Mouse (Mus musculus) forebrain, embryonic 12.5 days (tissue): ENCODE results near the gene Ppcdc. TPM values are rescaled to one million over a fixed set of nuclear protein-coding genes. Genes with fewer than 3 reads are reported as not detected.

Experiments used
- ATAC-seq: fragments of 200-750 bp; cut with Nextera tagmentation; 2 replicates; pipeline ENCODE4 v1.8.0; 2017; ENCODE audit warnings: moderate TSS enrichment; ENCODE audit not compliant: low FRiP score
- H3K27ac ChIP-seq: fragments of 300-500 bp; sonication (generic); 2 replicates; pipeline ENCODE4 v1.5.1; 2016; ENCODE audit warnings: mild to moderate bottlenecking
- H3K27me3 ChIP-seq: fragments of 300-500 bp; sonication (generic); 2 replicates; pipeline ENCODE4 v1.6.1; 2016; ENCODE audit warnings: mild to moderate bottlenecking
- H3K36me3 ChIP-seq: fragments of 300-500 bp; sonication (generic); replicated peaks from 2 replicates; pipeline ENCODE4 v1.6.1; 2016; ENCODE audit warnings: mild to moderate bottlenecking
- H3K4me1 ChIP-seq: fragments of 300-500 bp; sonication (generic); 2 replicates; pipeline ENCODE4 v1.6.1; 2016
- H3K4me2 ChIP-seq: fragments of 300-500 bp; sonication (generic); 2 replicates; pipeline ENCODE4 v1.6.1; 2016; ENCODE audit warnings: mild to moderate bottlenecking, moderate library complexity
- H3K4me3 ChIP-seq: fragments of 300-500 bp; sonication (generic); replicated peaks from 2 replicates; pipeline ENCODE4 v1.5.1; 2016; ENCODE audit warnings: mild to moderate bottlenecking
- H3K9ac ChIP-seq: fragments of 300-500 bp; sonication (generic); 2 replicates; pipeline ENCODE4 v1.6.1; 2016; ENCODE audit warnings: mild to moderate bottlenecking
- H3K9me3 ChIP-seq: fragments of 300-500 bp; sonication (generic); 2 replicates; pipeline ENCODE4 v1.6.1; 2016
- WGBS: fragments of 180-500 bp; shearing (Covaris S2); methylation state at CpG from one replicate; pipeline ENCODE4 v1.1.7; 2016; 5-methylcytosine and 5-hydroxymethylcytosine counted together
- polyA plus RNA-seq: library from polyadenylated mRNA; unstranded; fragments of >200 nt; fragmentation: Nextera tagmentation; extraction: Ambion mirVana; gene quantifications from 2 replicates; pipeline ENCODE4 v1.2.1, GENCODE M21; 2016

Ppcdc gene
- 24.4 and 24.7 TPM in 2 replicates for polyA plus RNA-seq

DNA sequence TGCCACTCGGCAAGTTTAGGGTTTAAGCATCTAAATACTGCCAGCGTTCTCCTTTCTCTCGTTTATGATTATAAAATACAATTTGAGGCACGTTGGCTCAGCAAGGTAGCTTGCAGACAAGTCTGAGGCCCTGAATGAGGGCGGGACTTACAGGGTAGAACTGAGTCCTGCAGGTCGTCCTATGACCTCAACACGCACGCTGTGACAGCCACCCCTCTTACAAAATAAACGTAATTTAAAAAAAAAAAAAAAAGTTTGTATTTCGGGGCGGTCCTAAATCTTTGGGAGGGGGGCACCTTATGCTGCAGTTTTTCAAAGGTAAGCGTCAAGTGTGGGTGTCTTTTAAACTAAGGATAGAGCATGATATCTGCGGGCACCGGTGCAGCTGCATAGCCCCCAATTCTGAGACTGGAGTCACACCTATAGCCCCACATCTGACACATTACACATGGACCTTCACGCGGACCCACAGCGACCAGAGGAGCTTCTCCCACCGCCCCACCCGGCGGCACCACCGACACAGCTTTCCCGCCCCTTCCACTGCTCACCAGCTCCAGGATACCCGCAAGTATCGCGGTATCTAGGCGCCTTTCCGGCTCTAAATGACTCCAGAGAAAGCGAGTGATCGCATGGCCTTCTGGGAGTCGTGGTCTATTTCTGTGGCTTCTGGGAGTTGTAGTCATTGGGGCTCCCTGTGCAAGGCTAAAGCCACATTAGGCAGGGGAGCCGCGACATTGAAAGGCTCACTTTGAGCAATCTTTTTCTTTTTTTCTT, at the start of gene Ppcdc:
Gene Ppcdc (minus strand): TSS at position 603 of the 774 bp plus-strand sequence.
- H3K4me3 ChIP-seq, result peak within 1 kb of the TSS; percentile 53
- peak; percentile 96 for ATAC-seq
- no peaks in the 10 kb centered on the region for H3K9me3 ChIP-seq
- H3K36me3 ChIP-seq, result peaks cover 17% of the 10 kb centered on the region
- 3% methylated on average over 32 of the region's 32 CpGs for WGBS
- H3K9ac ChIP-seq, result peak within 1 kb of the TSS; percentile 63
- H3K4me2 ChIP-seq, result peak within 1 kb of the TSS; percentile 65
- peaks cover 5% of the 10 kb centered on the region for H3K4me1 ChIP-seq
- H3K27ac ChIP-seq, result peak within 1 kb of the TSS; percentile 61; the same call in 1 of the 2 replicates
- H3K27me3 ChIP-seq, result no peaks in the 10 kb centered on the region

DNA sequence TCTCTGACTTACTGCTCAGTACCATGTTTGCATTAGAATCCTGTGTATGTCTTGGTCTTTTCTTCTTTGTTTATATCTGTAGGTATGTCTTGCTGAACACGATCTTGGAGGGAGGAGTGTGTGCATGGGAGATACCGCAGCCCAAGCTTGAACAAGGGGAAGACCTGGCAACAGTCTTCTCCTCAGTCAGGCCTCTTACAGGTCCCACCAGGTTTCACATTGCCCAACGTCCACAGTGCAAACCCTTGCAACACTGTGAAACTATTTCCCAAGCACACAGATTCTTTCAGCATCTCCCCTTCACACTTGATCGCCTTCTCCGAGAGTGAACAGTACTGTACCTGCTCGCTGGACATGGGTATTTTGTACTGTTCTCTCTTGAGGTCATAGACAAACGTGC, 47.9 kb upstream of the Ppcdc start:
- Histone ChIP-seq H3K27ac (no peak overlapping the region), H3K4me2 (no peak overlapping the region), H3K9ac (no peak overlapping the region), H3K4me1 (peaks cover 3% of the 10 kb centered on the region; the same call in 1 of the 2 replicates), H3K4me3 (no peak overlapping the region), H3K27me3 (peaks cover 12% of the 10 kb centered on the region), H3K9me3 (no peaks in the 10 kb centered on the region), H3K36me3 (no peaks in the 10 kb centered on the region)
- 76% methylated on average over 7 of the region's 7 CpGs for WGBS
- no peak for ATAC-seq

DNA sequence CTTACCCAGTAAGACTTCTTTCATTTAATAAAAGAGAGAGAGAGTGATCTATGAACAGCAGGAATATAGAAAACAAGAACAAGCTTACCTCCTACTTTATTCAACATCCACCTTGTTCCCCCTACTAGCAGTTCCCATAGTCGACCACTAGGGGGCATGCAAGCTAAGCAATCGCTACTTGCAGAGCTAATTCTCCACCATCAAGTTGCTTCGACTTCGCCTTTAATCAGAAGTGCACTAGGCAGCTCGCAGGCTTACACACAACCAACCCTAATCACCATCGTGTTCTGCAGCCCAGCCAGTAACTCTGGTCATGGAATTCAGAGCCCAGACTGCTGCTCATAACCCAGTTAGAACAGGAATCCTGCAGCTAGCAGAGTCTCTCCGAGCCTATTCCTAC, 45.9 kb upstream of the Ppcdc start:
- no peak for ATAC-seq

DNA sequence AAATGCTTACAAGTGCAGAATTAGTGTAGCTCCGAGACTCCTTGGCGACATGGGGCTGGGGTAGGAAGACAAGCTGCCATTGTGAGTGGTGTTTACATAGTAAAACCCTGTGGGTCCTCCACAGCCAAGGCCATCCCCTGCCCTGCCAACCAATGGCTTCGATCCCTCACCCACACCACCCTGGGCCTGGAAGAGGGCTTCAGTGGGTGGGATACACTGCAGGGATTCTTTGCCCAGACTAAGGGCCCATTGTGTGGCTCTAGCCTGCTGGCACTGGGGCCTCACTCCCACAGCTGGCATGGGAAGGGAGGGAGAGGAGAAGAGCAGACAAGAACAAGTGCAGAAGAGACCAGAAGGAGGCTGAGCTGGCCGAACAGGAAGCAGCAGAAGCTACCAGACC, 29.0 kb upstream of the Ppcdc start:
- 72% methylated on average over 4 of the region's 4 CpGs for WGBS
- Histone ChIP-seq H3K27me3 (no peaks in the 10 kb centered on the region), H3K4me3 (no peak overlapping the region), H3K9ac (no peak overlapping the region), H3K4me1 (peaks cover 28% of the 10 kb centered on the region), H3K36me3 (no peaks in the 10 kb centered on the region), H3K9me3 (no peaks in the 10 kb centered on the region), H3K27ac (no peak overlapping the region), H3K4me2 (0 out of 2 replicates have a peak overlapping the region, but pooled peaks have one; percentile 13)
- ATAC-seq, result no peak

More for the DNA sequence above, 45.9 kb upstream of the Ppcdc start:
- H3K4me1 ChIP-seq, result peaks cover 3% of the 10 kb centered on the region; the same call in 1 of the 2 replicates
- no peaks in the 10 kb centered on the region for H3K9me3 ChIP-seq
- H3K4me3 ChIP-seq, result no peak overlapping the region
- H3K36me3 ChIP-seq, result no peaks in the 10 kb centered on the region
- H3K27me3 ChIP-seq, result peaks cover 12% of the 10 kb centered on the region
- no peak overlapping the region for H3K9ac ChIP-seq
- H3K4me2 ChIP-seq, result no peak overlapping the region
- 14% methylated on average over 7 of the region's 7 CpGs for WGBS
- no peak overlapping the region for H3K27ac ChIP-seq

DNA sequence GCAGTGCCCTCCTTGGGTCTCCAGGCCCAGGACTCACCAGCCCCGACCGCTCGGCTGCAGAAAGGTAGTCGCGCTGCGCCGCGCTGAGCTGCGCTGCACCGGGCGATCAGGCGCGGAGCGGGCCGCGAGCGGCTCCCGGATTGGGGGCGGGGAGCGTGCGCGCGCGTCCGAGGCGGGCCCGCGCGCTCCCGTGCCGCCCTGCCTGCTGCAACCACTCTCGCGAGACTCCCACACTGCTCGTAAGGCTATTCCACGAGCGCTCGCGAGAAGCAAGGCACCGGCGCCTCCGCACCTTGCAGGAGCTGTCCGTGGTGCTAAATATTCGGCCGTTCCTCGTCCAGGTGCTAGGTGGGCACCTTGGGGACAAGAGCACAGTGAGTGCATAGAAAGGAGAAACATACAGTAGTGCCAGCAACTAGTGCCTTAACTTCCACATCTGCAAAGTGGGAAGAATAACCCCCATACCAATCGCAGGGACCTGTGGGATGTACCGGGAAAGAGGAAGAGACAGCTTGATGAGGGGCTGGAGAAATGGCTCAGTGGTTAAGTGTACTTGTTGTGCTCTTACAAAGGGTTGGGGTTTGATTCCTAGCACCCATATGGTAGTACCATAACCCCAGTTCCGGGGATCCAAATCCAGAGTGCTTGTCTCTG, 28.1 kb upstream of the Ppcdc start, which contains the start of gene Scamp5:
Gene Scamp5 (minus strand): TSS at position 165 of the 654 bp plus-strand sequence.
- Histone ChIP-seq H3K36me3 (no peaks in the 10 kb centered on the region), H3K9me3 (no peaks in the 10 kb centered on the region), H3K9ac (peak within 1 kb of the TSS; percentile 65), H3K27ac (peak within 1 kb of the TSS; percentile 84), H3K4me3 (peak within 1 kb of the TSS; percentile 72), H3K4me1 (peaks cover 28% of the 10 kb centered on the region), H3K27me3 (no peaks in the 10 kb centered on the region), H3K4me2 (peak within 1 kb of the TSS; percentile 84)
- peak; percentile 93 for ATAC-seq
- 2% methylated on average over 47 of the region's 48 CpGs for WGBS

DNA sequence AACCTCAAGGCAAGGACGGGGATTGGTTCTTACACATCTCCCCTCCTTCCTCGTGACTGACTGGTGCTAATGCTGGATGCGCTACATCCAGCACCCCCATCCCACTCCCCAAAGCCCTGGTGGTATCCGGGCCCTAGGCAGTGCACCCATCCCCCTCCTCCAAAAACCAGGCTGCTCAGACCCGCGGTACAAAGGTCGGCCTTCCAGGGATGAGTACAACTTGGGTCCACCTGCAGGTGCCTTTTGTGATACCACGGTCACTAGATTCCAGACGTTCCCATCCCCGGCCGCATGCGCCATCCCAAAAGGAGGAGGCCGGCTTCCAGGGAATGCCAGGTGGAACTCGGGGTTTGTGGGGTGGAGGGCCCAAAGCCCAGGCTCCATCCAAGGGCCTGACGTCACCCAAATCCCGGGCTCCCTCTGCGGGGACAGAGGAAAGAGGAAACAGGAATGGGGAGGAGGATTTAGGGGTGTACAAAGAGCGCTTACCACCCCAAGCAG, 27.4 kb upstream of the Ppcdc start:
- Histone ChIP-seq H3K9me3 (no peaks in the 10 kb centered on the region), H3K4me2 (peak overlapping the region; percentile 84), H3K9ac (peak overlapping the region; percentile 65), H3K27ac (peak overlapping the region; percentile 84), H3K36me3 (no peaks in the 10 kb centered on the region), H3K27me3 (no peaks in the 10 kb centered on the region), H3K4me3 (peak overlapping the region; percentile 72), H3K4me1 (peaks cover 28% of the 10 kb centered on the region)
- WGBS, result under 1% methylated on average over 18 of the region's 18 CpGs
- peak; percentile 72 for ATAC-seq

DNA sequence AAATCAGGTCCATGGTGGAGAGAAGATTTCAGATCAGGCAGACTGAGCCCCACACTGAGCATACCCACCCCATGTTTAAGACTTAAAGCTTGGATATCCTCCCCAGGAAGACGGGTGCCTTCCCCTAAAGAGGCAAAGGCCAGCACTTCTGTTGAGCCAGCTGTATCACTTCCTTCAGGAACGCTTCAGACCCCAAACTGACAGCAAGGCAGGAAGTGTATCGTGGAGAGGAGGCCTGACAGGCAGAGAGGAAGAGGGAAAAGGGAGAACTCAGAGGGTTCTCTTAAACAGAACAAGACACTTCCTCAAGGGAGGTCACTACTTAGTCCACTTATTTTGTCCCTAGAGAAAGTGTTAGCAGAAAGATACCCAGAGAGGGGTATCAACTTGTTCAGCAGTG, 26.2 kb upstream of the Ppcdc start:
- Histone ChIP-seq H3K9me3 (no peaks in the 10 kb centered on the region), H3K9ac (no peak overlapping the region), H3K27me3 (no peaks in the 10 kb centered on the region), H3K27ac (no peak overlapping the region), H3K4me2 (peak overlapping the region; percentile 84; the same call in 1 of the 2 replicates), H3K4me1 (peaks cover 28% of the 10 kb centered on the region), H3K4me3 (no peak overlapping the region), H3K36me3 (no peaks in the 10 kb centered on the region)
- WGBS, result 72% methylated on average over 3 of the region's 3 CpGs
- ATAC-seq, result no peak

DNA sequence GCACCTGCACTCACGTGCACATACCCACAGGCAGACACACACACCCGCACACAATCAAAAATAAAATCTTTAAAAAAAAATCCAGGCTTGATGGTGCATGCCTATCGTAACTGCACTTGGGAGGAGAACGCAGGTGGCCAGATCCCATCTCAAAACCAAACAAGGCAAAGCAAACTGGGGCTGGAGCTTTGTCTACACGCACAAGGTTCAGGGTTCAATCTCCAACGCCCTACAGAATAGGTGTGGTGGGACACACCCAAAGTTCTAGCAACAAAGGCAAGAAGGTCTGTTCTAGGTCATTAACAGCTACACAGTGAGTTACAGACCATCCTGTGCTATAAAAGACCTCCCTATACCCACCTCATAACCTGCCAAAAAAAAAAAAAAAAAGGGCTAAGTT, 22.9 kb upstream of the Ppcdc start:
- H3K4me1 ChIP-seq, result peaks cover 24% of the 10 kb centered on the region
- no peak overlapping the region for H3K4me2 ChIP-seq
- WGBS, result 88% methylated on average over 6 of the region's 6 CpGs
- H3K4me3 ChIP-seq, result no peak overlapping the region
- no peak for ATAC-seq
- H3K27me3 ChIP-seq, result no peaks in the 10 kb centered on the region
- no peaks in the 10 kb centered on the region for H3K36me3 ChIP-seq
- no peak overlapping the region for H3K27ac ChIP-seq
- no peaks in the 10 kb centered on the region for H3K9me3 ChIP-seq
- H3K9ac ChIP-seq, result no peak overlapping the region

DNA sequence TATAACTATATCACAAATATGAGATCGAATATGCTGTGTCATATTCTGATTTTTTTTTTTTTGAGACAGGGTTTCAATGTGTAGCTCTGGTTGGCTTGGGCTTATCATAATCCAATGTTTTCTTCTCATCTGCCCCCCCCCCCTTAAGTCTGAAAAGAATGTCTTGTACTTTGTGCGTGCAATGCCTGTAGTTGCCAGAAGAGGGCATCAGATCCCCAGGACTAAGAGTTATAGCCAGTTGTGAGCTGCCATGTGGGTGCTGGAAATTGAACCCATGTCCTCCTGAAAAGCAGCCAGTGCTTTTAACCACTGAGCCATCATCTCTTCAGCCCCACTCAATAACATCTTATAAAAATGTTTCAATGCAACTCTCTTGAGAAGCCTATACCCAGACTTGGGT, 19.8 kb upstream of the Ppcdc start:
- H3K4me2 ChIP-seq, result no peak overlapping the region
- no peak overlapping the region for H3K9ac ChIP-seq
- no peaks in the 10 kb centered on the region for H3K36me3 ChIP-seq
- 92% methylated on average over 2 of the region's 2 CpGs for WGBS
- no peak overlapping the region for H3K27ac ChIP-seq
- no peak for ATAC-seq
- no peaks in the 10 kb centered on the region for H3K4me1 ChIP-seq
- H3K27me3 ChIP-seq, result no peaks in the 10 kb centered on the region
- no peak overlapping the region for H3K4me3 ChIP-seq
- H3K9me3 ChIP-seq, result no peaks in the 10 kb centered on the region

DNA sequence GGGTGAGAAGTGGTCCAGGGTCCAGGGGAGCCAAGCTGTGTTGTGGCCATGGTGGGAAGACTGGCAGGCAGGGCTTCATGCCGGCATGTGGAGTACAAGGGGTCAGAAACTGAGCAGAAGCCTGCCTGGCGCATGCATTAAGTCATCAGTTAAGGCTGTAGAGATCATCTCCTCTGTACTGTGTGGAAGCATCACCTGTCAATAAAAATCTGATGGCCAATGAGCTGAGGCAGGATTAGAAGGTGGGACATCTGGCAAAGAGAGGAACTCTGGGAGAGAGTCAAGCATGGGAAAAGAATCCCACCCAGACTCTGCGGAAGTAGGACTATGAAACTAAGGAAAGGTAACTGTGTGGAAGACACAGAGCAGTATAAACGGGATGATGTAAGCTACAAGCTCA, 13.6 kb upstream of the Ppcdc start:
- H3K4me3 ChIP-seq, result no peak overlapping the region
- peaks cover 21% of the 10 kb centered on the region for H3K36me3 ChIP-seq
- no peak overlapping the region for H3K9ac ChIP-seq
- no peak for ATAC-seq
- H3K4me2 ChIP-seq, result no peak overlapping the region
- no peaks in the 10 kb centered on the region for H3K9me3 ChIP-seq
- H3K4me1 ChIP-seq, result no peaks in the 10 kb centered on the region
- 87% methylated on average over 4 of the region's 4 CpGs for WGBS
- no peak overlapping the region for H3K27ac ChIP-seq
- H3K27me3 ChIP-seq, result no peaks in the 10 kb centered on the region

DNA sequence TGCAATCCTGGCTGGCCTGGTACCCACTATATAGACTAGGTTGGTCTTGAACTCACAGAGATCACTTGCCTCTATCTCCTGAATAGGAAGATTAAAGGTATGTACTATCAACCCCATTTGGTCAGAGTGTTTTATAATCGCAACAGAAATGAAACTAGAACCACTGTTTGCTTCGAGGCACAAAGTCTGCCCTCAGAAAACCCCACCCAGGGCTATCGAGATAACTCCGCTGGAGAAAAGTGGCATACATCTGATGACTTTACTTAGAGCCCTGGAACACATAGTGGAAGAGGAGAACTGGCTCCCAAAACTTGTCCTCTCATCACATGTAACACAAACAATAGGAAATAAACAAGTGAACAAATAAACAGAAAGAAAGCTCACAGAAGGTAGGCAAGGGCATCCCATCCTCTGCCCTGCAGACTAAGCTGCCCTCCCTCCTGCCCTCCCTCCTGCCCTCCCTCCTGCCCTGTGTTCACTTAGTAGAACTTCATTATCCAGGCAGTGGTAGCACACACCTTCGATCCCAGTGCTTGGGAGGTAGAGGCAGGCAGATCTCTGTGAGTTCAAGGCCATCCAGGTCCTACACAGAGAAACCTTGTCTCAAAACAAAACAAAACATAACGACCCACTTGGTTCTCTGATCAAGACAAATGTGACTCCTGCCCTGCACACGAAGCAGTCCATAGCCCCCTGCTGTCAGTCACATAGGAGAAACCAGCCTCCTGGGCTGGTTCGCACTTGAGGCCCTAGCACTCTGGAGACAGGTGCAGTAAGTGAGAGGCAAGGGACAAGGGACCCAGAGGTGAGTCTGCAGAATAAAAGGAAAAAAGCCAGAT, 12.9 kb upstream of the Ppcdc start:
- ATAC-seq, result no peak
- Histone ChIP-seq H3K36me3 (peaks cover 21% of the 10 kb centered on the region), H3K4me2 (no peak overlapping the region), H3K27ac (no peak overlapping the region), H3K4me3 (no peak overlapping the region), H3K4me1 (no peaks in the 10 kb centered on the region), H3K27me3 (no peaks in the 10 kb centered on the region), H3K9me3 (no peaks in the 10 kb centered on the region), H3K9ac (no peak overlapping the region)
- whole genome bisulfite sequencing, result 88% methylated on average over 8 of the region's 8 CpGs

DNA sequence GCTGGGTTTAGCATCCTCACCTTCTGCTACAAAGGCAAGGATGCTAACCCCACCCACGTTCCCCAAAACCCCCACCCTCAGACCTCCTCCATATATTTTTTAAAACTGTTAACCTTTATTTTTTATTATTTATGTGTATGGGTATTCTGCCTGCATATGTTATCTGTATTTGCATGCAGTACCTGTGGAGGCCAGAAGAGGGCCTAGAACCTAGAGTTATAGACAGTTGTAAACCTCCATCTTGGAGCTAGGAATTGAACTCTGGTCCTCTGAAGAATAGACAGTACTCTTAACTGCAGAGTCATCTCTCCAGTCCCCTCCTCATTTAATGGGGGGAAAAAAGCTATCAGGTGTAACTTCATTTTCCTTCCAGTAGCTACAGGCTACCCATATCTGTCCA, 9.8 kb upstream of the Ppcdc start:
- Histone ChIP-seq H3K4me1 (0 out of 2 replicates have a peak, but pooled peaks cover 2% of the 10 kb centered on the region), H3K9ac (no peak overlapping the region), H3K27me3 (no peaks in the 10 kb centered on the region), H3K27ac (no peak overlapping the region), H3K9me3 (no peaks in the 10 kb centered on the region), H3K4me2 (no peak overlapping the region), H3K4me3 (no peak overlapping the region), H3K36me3 (peaks cover 48% of the 10 kb centered on the region)
- WGBS, result 75% methylated on average over 1 of the region's 1 CpGs
- no peak for ATAC-seq
